In genomic region chr10:40190871-40191270, GRCm38 (mm10) we compare ENCODE assay signal across 12 mouse cellular contexts. TPM values are rescaled to one million over a fixed set of nuclear protein-coding genes. Genes with fewer than 3 reads are reported as not detected.
DNase-seq lines count a peak whose midpoint lies in the region; ATAC-seq lines count a peak whose summit lies in the region.
"Had no signal": no experiment of that assay in that cellular context is flagged by ENCODE, and none has a peak within 500 bp of the region (broad histone marks: within the 10 kb centered on the region; RNA-seq: fewer than 3 reads in every experiment).

No protein-coding gene starts in this region.

- ATAC-seq in heart, embryonic 16.5 days (replicated peaks; ENCODE audit: extremely low read depth, insufficient read depth, low FRiP score): no peak
- ATAC-seq in megakaryocyte progenitor cell, adult 5-6 weeks (replicated peaks; ENCODE audit: poor library complexity): peak; percentile 26; the same call in 1 of the 2 replicates

- WGBS in heart, embryonic 16.5 days: 76% methylated on average over 8 of the region's 8 CpGs
- 86% methylated on average over 8 of the region's 8 CpGs for WGBS in limb, embryonic 10.5 days
- 85% methylated on average over 8 of the region's 8 CpGs for WGBS in hindbrain, embryonic 10.5 days

- no peak overlapping the region for H3K4me3 ChIP-seq in heart, embryonic 16.5 days (ENCODE audit: low read length)
- H3K4me3 ChIP-seq in limb, embryonic 10.5 days: peak overlapping the region; percentile 43; the same call in 1 of the 2 replicates
- H3K4me3 ChIP-seq in hindbrain, embryonic 10.5 days: no peak overlapping the region
- H3K4me3 ChIP-seq: hindbrain, embryonic 13.5 days had no signal

- no peak overlapping the region for H3K9ac ChIP-seq in heart, embryonic 16.5 days (ENCODE audit: low read length)
- H3K9ac ChIP-seq: hindbrain, embryonic 13.5 days had no signal

- H3K27ac ChIP-seq in heart, embryonic 16.5 days (ENCODE audit: low read length): no peak overlapping the region
- H3K27ac ChIP-seq in limb, embryonic 10.5 days: peak overlapping the region; percentile 77; the same call in 1 of the 2 replicates
- H3K27ac ChIP-seq in hindbrain, embryonic 10.5 days: no peak overlapping the region
- H3K27ac ChIP-seq: hindbrain, embryonic 13.5 days; stomach, embryonic 15.5 days had no signal

- H3K4me2 ChIP-seq in heart, embryonic 16.5 days (ENCODE audit: low read depth, low read length): peak overlapping the region; percentile 43
- H3K4me2 ChIP-seq: hindbrain, embryonic 13.5 days had no signal

- H3K9me3 ChIP-seq in heart, embryonic 16.5 days (replicated peaks; ENCODE audit: control insufficient read depth, low read length): no peaks in the 10 kb centered on the region
- H3K9me3 ChIP-seq in limb, embryonic 10.5 days (replicated peaks): no peaks in the 10 kb centered on the region
- H3K9me3 ChIP-seq in hindbrain, embryonic 10.5 days: no peaks in the 10 kb centered on the region
- H3K9me3 ChIP-seq: hindbrain, embryonic 13.5 days; stomach, embryonic 15.5 days had no signal

- DNase-seq in heart, adult 18-20 months: no peak
- peak; percentile 39 for DNase-seq in CD4-positive helper T cell, adult 2 months (ENCODE audit: low read depth, low spot score)
- no peak for DNase-seq in limb, embryonic 10.5 days (ENCODE audit: low spot score)
- no peak for DNase-seq in ovary, adult 18-20 months (ENCODE audit: low spot score)
- DNase-seq in adrenal gland, adult 2 months: no peak
- DNase-seq in hindbrain, embryonic 10.5 days (ENCODE audit: low spot score): no peak
- DNase-seq: gastrocnemius, postnatal 10 days; retina, postnatal 1 day had no signal

- no peaks in the 10 kb centered on the region for H3K4me1 ChIP-seq in heart, embryonic 16.5 days (ENCODE audit: control insufficient read depth, insufficient read depth, low read length)
- peaks cover 74% of the 10 kb centered on the region for H3K4me1 ChIP-seq in limb, embryonic 10.5 days
- peaks cover 22% of the 10 kb centered on the region for H3K4me1 ChIP-seq in hindbrain, embryonic 10.5 days (replicated peaks)
- H3K4me1 ChIP-seq: hindbrain, embryonic 13.5 days had no signal

- no peaks in the 10 kb centered on the region for H3K27me3 ChIP-seq in heart, embryonic 16.5 days (ENCODE audit: control insufficient read depth, insufficient read depth, low read length)
- H3K27me3 ChIP-seq in limb, embryonic 10.5 days (ENCODE audit: low read depth, poor library complexity, severe bottlenecking): no peaks in the 10 kb centered on the region
- no peaks in the 10 kb centered on the region for H3K27me3 ChIP-seq in hindbrain, embryonic 10.5 days (ENCODE audit: insufficient read depth, poor library complexity, severe bottlenecking)
- H3K27me3 ChIP-seq: hindbrain, embryonic 13.5 days; stomach, embryonic 15.5 days had no signal

- no peaks in the 10 kb centered on the region for H3K36me3 ChIP-seq in heart, embryonic 16.5 days (ENCODE audit: control insufficient read depth, insufficient read depth)
- H3K36me3 ChIP-seq in limb, embryonic 10.5 days: no peaks in the 10 kb centered on the region
- no peaks in the 10 kb centered on the region for H3K36me3 ChIP-seq in hindbrain, embryonic 10.5 days
- H3K36me3 ChIP-seq: hindbrain, embryonic 13.5 days; stomach, embryonic 15.5 days had no signal

RNA-seq across cellular contexts. Expression of gene Slc16a10, which starts 48.8 kb away (rescaled TPM):
- polyA plus RNA-seq in heart, embryonic 16.5 days (2015; fragmentation: Nextera tagmentation; extraction: Ambion mirVana): 20.1 and 23.3 TPM in 2 replicates
- 10 to 100 TPM; 18.8 to 21.7 TPM for total RNA-seq in heart, adult 18-20 months (2021)
- polyA plus RNA-seq in limb, embryonic 10.5 days (2016; fragmentation: Nextera tagmentation; extraction: Ambion mirVana): 10.4 and 12.6 TPM in 2 replicates
- 39.2 and 40.8 TPM in 2 replicates for total RNA-seq in megakaryocyte progenitor cell, adult 5-6 weeks (2015)
- 23.9 and 24.4 TPM in 2 replicates for total RNA-seq in megakaryocyte progenitor cell, adult 5-6 weeks (2017)
- 10 to 100 TPM; 21.1 to 24.2 TPM for total RNA-seq in adrenal gland, adult 2 months (2021)
- polyA plus RNA-seq in adrenal gland, adult 2 months (2012; rRNA removed): 6.8 and 11.5 TPM in 2 replicates
- polyA plus RNA-seq in hindbrain, embryonic 10.5 days (2016; fragmentation: Nextera tagmentation; extraction: Ambion mirVana): 8.7 and 10.3 TPM in 2 replicates

RNA-seq across cellular contexts. Expression of gene Rpf2, which starts 56.0 kb away (rescaled TPM):
- polyA plus RNA-seq in heart, embryonic 16.5 days (2015; fragmentation: Nextera tagmentation; extraction: Ambion mirVana): 42.9 and 44.7 TPM in 2 replicates
- 10 to 100 TPM; 13.3 to 14.7 TPM for total RNA-seq in heart, adult 18-20 months (2021)
- 85.2 and 106 TPM in 2 replicates for polyA plus RNA-seq in limb, embryonic 10.5 days (2016; fragmentation: Nextera tagmentation; extraction: Ambion mirVana)
- 97.3 and 109 TPM in 2 replicates for total RNA-seq in megakaryocyte progenitor cell, adult 5-6 weeks (2015)
- 184 and 213 TPM in 2 replicates for total RNA-seq in megakaryocyte progenitor cell, adult 5-6 weeks (2017)
- 10 to 100 TPM; 23.2 to 27.7 TPM for total RNA-seq in adrenal gland, adult 2 months (2021)
- polyA plus RNA-seq in adrenal gland, adult 2 months (2012; rRNA removed): 0.61 and 0.97 TPM in 2 replicates
- 74.8 and 91.8 TPM in 2 replicates for polyA plus RNA-seq in hindbrain, embryonic 10.5 days (2016; fragmentation: Nextera tagmentation; extraction: Ambion mirVana)

Comparison
In these comparisons a context has a peak if more than half of its experiments do, and no peak if none do; other contexts are left out.
1. RNA of gene Rpf2, which starts 56.0 kb away (polyA plus RNA-seq): 85.2 to 106 TPM in limb, embryonic 10.5 days, 74.8 to 91.8 TPM in hindbrain, embryonic 10.5 days and 42.9 to 44.7 TPM in heart, embryonic 16.5 days; 0.61 to 0.97 TPM in adrenal gland, adult 2 months; every median in the first group is over 10 times any median in the second.